Mouse (Mus musculus): ENCODE results near the gene Osgin1.

The Osgin1 gene

DNA sequence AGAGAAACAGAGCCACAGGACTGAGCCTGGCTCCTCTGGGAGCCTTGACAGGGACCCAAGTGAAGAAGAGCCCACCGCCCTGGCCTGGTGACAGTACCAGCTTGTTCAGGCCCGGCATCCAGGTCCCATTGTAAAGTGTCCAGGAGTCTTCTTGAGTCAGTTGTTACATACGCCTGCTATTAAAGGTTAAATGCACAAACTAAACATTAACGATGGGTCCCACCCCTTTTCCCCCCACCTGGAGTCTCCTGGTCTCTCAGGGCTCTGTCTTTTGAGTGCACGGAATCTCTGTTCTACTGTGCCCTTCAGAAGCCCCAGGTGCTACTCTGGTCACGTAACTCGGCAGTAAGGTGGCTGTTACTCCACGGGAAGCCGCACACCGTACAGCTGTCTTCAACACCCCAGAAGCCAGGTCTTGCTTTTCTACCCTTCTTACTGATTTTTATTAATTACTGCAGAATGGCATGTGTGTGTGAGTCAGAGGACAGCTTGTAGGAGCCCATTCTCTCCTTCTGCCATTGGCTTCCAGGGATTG lies 9.7 kb upstream of the Osgin1 start:
- DNase-seq, result no peak

DNA sequence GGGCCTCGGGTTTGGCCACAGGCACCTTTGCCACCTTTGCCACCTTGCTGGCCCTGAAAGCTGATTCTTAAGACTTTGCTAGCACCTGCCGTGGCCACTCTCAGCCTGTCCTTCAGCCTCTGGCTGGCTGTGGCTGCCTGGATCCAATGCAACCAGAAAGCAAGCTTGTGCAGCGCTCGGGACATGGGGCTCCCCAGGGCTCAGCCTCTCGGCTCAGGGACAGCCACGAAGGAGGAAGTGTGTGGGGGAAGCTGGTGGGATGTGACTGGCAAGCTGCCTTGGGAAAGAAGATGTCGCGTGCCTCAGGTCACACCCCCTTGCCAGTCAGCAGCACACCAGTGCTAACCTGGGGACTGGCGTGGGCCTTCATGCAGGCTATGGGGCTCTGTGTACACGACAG lies 9.2 kb upstream of the Osgin1 start:
- no peak for DNase-seq

DNA sequence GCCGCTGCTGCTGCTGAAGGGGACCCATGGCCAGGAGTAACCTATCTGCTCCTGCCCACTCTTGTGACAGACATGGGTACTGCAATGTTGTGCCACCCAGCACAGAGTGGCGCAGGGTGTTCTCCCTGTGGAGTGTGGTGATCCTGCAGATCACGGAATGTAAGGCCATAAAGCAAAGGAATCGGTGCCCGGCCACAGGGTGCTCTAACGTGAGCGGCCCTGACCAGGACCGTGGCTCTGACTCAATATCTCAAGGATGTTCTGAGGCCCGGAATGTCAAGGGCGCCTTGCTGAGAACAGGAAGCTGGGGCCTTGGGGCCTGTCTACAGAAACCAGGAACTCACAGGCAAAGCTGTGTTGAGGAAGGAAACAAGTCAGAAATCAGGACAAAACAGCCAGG lies 8.4 kb upstream of the Osgin1 start:
- no peak for DNase-seq

DNA sequence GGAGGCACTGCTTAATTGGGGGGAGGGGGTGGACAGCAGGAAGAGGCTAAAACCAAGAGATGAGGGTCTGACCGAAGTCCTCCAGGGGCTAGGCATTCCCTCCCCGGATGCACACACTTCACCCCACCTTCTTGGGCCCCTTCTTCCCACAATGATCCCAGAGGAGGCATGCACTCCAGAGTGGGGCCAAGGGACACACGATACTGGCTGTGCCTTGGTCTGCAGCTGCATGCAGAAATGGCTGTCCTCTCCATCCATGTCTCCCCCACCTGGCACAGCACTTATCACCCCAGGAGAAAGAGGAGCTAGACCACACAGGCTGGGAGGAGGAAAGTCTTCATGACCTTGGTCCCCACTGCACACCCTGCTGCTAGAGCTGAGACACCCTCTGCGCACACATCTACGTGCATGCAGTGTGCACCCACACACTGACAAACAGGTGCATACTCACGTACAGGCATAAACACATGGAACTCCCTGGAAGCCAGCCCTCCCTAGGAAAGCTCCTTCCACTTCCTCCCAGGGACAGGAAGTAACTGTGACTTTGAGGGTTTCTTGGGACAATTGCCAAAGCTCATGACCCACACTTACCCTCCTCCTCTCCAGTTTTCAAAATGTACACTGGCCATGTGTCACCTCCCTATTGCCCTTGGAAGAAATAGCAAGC lies 7.7 kb upstream of the Osgin1 start:
- no peak for DNase-seq

DNA sequence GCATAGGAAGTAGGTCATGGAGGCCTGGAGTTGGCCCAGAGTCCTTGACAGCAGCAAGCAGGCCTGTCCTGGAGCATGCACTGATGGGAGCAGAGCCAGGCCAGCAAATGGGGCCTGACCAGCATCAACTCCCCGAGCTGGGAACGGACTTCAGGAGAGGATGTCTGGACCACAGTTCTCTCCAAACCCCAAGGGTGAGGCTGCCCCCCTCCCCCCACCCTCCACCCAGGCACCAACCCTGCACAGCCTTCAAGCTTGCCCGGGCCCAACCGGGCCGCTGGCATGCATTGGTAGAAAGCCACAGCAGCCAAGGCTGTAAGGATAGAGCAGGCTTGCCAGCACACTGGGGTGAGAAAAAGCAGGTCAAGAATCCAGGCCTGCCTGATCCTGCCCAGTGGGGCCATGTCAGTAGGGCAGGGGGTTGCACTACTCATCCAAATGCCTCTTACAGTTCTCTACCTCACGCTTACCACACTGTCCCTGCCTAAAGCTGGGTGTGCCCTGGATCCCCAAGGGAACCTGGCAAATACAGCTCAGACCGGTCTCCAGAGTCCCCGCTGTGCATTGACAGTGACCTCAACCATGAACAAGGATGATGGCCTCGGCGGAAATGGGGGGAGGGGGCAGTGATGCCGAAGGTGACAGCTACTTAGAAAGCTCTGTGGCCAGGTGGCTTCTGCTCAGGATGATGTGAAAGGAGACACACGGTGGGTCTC lies 6.1 kb upstream of the Osgin1 start:
- no peak for DNase-seq

DNA sequence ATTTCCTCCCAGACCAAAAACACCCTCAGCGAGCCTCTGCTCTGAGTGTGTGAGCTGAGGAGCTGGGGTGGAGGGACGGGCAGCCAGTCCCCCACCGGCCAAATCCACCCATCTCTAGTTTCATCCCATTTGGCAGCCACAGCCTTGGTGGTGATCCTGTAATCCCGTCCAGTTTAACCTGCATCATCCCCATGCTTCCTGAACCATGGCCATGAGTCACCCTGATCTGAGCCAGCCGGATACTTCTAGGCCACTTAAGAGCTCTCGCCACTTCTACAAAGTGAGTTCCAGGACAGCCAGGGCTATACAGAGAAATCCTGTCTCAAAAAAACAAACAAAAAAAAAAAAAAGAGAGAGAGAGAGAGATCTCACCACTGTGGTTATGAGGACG lies 5.6 kb upstream of the Osgin1 start:
- no peak for DNase-seq

DNA sequence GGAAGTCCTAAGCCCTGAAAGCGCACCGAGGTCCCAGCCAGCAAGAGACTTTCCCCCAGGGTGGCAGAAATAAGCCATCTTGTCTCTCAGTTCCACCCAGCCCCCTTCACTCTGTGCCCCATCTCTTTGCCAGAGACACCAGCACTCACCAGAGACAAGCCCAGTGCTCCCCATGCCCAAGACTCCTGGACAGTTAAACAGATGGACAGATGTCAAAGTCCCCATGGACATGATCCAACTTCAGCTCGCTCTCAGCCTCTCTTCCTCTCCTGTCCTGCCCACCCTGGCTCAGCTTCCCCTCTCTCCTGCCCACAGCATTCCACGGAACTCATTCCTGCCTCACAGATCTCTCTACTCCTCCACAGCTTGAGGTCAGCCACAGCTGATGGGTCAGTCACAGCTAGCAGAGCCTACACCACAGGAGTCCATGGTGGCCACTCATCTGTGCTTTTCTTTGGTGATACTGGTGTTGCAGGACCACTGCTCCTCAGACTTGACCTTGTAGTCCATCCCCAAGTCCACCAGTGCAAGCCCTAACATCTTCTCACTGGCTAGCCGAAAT lies 5.1 kb upstream of the Osgin1 start:
- DNase-seq, result no peak

DNA sequence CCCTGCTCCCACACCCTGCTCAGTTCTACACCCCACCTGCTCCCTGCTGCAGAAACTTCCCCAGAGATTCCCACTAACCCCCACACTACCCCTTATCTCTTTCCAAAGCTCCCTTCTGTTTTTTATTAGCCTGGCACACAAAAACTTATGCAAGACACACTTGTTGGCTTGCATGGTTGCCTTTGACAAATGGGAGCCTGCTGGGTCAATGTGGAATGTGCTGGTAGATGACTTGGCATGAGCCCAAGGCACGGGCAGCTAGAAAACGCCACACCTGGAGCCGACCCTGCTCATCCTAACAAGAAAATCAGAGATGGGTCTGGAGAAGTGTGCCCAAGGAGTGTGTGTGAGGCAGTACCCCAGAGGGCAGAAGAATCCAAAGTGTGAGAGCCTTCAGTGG lies 4.4 kb upstream of the Osgin1 start:
- no peak for DNase-seq

DNA sequence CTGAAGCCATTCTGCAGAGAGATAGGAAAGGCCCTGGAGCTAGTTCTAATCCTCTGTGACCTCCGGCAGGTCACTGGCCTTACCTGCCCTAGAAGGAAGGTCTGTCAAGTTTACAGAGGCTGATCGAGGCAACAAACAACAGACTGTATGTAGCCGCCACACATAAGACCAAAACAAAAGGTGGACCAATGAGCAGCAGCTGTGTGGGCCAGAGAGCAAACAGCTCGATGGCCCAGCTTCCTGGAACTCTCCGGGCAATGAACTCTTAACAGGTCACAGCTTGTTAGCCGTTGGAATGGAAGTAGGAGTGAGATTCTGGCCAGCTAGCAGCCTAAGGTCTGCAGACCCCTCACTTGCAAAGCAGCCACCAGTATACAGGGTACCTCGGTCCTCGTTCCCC lies 3.7 kb upstream of the Osgin1 start:
- no peak for DNase-seq

DNA sequence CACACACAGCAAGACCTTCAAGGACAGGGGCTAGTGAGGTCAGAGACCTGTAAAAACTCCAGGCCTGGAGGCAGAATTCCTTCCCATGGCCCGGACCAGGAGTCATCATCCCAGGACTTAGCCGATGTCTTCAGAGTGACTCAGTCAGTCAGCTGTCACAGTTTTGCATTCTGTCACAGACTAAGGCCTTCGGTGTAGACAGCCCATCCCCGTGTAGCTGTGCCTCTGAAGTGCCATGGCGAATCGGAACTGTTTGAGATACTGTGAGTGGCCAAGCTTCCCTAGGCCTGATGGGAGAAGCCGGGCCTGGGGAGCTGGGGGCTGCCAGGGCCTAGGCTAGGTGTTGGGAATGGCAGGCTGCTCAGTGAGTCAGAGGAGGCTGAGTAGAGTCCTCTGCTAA lies 3.2 kb upstream of the Osgin1 start:
- DNase-seq, result no peak

DNA sequence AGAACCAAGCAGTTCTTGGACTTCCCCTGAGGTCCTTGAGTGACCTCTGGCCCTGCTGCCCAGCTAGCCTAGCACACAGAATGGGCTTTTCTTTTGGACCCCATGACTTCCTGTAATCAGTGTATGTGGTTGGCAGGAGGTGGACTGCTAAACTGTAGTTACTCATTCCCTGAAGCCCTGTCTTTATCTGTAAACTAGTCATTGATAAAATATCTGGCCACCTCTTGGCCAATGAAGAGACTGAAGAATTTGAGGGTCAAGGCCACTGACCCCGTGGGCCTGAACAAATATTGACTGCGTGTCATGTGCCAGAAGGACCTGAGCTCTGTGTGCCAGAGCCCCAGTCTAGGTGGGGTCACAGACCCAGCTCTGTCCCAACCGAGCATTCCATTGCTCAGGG lies 1.6 kb upstream of the Osgin1 start:
- DNase-seq, result no peak

DNA sequence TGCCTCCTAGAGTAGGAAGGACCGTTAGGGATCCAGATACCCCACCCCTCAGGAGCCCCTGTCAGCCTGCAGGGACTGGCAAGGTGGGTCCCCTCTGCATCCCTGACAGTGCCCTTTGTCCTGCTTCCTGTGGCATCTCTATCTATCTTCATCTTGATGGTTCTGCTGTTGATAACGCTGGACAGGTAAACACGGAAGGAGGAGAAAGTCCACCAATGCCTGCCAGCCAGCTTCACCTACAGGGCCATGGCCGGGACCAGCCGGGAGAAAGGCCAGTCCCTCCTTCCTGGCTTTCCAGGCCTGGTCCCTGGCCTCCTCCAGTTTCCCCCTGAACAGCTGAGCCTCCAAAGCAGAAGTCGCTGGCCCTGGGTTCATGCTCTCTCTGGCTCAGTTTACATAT lies 645 bp downstream of the Osgin1 start:
- no peak for DNase-seq

DNA sequence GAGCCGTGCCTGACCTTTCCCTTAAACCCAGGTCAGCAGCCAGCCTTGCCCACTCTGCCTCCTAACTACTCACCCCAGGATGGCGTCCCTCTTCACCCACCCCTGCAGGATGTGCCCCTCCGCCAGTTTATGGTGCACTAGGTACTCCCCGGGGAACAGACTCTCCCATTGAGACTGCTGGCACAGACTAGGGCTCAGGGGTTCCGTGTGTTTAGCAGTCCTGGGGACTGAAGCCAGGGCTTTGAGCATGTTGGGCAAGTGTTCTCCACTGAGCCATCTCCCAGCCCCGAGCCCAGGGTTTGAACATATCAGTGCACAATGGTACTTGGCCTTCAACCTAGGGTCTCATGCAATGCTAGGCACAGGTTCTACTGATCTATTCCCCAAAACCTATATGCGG lies 1.6 kb downstream of the Osgin1 start:
- no peak for DNase-seq

DNA sequence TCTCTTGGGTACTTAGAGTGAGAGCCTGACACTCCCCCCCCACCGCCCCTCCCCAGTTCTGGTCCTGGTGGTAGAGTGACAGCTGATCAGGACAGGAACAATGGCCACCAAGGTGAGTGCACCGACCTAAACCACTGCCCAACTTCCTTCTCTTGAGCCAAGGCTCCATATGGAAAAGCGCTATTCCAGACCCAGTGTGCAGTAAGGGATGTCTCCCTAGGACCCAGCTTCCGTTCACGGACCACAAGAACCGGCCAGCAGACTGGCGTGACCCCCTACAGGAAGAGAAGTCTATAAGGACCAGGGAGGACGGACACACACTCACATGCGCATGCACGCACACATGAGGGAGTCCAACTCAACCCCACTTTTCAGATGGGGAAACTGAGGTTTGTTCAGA lies 2.4 kb downstream of the Osgin1 start:
- no peak for DNase-seq

DNA sequence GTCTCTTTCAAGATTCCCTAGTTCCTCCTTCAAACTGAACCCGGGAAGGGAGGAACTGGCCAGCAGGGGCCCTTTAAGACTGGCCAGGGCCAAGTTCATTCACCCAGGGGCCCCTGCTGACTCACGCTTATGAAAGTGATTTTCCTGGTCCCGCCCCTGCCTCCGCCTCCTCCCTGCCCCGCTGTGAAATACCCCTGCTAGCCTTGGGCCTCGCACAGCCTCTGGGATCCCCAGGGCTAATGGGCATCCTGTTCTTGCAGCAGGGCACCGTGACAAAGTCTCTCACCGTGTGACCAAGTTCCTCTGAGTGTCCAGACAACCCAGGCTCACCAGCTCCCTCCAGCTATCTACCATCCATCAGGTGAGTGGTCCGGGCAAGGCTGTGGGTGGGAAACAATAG lies 3.0 kb downstream of the Osgin1 start:
- DNase-seq, result peak; percentile 44

DNA sequence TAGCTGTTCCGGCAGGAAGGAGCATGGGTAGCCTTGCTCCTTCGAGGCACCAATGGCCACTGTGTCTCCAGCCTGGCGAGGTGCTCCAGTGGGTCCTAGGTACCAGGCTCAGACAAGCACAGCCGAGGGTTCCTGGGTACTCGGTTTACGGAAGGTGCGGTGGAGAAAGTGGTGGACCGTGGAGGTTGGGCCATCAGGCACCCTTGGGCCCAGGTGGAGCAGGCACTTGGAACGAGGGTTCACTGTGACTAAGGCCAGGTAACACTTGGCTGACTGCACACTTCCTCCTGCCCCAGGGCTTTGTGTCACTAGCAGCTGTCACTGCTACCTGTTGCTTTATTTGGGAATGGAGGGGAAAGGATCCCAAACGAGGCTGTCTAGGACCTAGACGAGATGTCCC lies 3.6 kb downstream of the Osgin1 start:
- no peak for DNase-seq

DNA sequence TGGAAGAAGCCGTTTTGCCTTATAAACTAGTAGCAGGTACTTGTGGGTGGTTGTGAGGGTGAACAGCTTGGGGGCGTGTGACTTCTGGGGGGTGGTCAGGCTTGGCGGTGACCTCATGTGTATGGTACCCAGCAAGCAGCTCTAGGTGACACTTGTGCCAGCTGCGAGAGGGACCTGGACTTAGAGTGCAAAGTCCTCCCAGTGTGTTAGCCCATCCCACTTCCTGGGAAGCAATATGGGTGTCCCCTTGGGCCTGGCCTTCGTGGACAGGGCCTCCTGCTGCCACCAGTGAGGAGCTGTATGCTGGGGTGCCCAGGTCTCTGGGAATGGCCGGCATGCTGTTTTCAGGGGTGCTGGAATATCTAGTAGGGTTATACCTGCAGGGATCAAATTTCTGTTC lies 5.0 kb downstream of the Osgin1 start:
- DNase-seq, result no peak

DNA sequence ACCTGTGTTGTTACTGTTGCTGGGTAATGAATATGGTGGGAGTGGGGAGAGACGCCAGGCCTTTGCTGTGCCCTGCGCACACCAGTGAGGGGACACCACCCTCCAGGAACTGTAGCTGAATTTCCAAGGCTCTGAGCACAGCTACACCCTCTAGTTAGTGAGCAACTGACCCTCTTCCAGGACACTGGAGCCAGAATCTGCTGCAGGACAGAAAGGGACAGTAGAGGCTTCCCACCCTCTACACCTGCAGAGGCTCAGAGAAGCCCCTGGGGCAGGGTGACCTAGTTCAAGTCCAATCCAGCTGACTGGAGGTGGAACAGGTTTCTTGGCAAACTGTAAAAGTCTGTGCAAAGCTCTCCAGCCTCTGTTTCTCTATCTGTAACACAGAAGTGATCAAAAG lies 5.5 kb downstream of the Osgin1 start:
- DNase-seq, result no peak

DNA sequence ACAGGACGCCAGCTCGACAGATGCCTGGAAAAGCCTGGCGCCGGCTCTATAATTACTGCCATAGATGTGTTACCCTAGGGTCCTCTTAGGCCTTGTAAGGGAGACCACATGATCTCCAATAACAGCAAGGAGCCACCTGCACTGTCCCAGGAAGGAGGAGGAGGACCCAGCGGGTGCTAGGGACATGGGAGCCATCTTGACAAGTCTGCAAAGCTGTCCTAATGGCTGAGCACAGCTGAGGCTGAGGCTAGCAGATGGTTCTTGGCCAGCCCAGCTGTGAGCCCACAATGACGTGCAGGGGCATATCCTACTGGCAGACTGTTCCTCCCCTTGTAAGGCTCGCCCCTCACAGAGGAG lies 5.9 kb downstream of the Osgin1 start:
- DNase-seq, result peak; percentile 44

DNA sequence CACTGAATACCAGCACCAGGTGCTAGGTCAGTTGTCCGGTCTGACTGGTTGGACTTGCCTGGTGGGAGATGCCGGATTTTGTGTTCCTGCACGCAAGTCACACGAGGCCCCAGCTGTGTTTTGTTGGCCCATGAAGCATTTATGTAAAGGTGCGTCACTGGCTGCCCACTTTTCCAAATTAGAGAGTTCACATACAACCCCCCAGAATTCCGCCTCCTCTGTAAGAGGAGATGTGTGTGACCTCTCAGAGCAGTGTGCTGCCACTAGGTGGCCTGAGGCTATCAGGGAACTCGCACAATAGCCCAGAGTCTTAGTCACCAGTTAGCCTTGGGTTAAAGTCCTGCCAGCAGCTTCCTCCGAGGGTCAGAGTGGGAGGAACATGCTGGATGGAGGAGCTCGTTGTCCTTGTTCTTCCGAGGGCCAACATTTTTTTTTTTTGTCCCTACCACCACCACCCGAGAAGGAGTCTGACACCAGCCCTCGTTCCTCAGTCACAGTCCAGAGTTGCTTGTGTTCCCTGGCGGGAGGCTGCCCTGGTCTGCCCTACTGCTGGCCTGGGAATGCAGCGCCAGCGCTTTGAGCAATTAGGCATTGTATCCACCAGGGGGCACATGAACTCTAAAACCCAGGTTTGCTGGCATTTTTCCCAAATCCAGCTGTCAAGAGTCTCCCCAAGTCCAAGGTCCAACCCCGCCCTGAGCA lies 6.5 kb downstream of the Osgin1 start:
- DNase-seq, result peak; percentile 90

DNA sequence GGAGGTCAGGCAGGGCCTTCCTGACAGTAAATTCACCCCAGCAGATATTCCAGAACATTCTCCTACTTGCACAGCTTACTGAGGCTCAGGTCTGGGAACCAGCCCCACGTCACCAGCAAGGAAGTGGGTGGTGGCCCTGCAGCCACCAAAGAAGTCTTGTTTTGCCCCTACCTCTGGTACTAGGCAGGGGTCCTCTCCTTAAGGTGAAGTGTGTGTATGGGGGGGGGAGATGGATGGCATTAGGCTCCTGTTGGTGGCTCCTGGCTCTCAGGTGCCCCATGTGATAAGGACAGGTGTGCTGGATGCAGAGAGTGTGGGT lies 7.0 kb downstream of the Osgin1 start:
- no peak for DNase-seq

DNA sequence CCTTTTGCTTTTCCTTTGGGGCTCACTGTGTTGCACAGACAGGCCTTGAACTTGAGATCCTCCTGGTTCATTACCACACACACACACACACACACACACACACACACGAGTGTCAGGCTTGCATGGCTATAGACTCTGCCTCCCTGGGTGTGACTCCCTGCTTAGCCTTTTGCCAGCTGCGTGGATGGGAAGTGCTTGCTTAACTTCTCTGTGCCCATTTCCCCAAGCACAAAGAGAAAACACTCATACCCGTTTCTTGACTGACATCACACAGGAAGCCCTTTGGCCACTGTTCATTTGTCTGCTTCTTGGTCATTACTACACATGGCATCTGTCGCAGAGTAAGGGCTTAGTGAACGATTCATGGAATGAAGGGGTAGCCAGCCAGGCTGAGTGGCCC lies 8.1 kb downstream of the Osgin1 start:
- DNase-seq, result no peak

DNA sequence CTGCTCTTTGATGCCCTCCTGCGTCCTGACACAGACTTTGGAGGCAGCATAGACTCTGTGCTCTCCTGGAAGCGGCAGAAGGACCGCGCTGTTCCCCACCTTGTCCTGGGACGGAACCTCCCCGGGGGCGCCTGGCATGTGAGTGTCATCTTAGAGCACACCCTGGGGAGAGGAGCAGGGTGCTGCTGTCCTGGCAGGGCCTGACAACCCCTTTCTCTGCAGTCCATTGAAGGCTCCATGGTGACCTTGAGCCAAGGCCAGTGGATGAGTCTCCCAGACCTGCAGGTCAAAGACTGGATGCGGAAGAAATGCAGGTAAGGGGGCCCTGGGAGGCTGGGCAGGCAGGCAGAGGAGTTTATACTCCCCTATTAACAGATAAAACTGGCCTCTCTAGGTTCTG lies 9.0 kb downstream of the Osgin1 start:
- DNase-seq, result no peak

Measured in retina, postnatal 1 day (tissue).